Mouse (Mus musculus): Measurements from ENCODE around the gene Wdfy2. TPM values are rescaled to one million over a fixed set of nuclear protein-coding genes. Genes with fewer than 3 reads are reported as not detected.

Gene Wdfy2
- total and polyA plus RNA-seq, 3 experiments, result 2.7 to 4.1 TPM; not detected in 1

DNA sequence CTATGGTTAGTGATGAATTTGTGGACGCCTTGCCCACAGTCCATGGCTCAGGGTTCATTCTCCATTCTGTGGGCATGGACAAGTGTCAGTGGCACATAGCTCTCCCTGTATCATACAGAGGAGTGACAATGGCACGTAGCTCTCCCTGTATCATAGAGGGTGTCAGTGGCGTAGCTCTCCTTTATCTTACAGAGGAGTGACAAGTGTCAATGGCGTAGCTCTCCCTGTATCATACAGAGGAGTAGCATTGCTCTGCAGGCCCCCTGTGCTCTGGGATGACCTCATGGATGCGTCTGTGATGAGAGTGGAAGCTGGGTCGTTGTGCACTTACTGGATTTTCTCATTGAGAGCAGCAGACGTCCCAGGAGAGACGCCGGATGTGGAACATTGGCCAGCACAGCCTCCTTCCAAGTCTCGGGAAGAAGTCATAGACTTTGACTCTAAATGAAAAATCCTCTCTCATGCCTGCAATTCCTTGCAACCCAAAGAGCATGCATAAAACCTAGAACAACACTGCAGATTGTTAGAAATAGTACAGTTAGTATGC, 79.1 kb downstream of the Wdfy2 start:
- H3K4me1 ChIP-seq (ENCODE audit: control insufficient read depth in 1 of 2, insufficient read depth in 2 of 2, low read length in 2 of 2), result peaks cover 3 to 7% of the 10 kb centered on the region in 2 experiments; a peak in 1 of 4 replicates
- no peaks in the 10 kb centered on the region for H3K27me3 ChIP-seq (ENCODE audit: control insufficient read depth in 1 of 2, insufficient read depth in 2 of 2, low read length in 2 of 2)
- no peaks in the 10 kb centered on the region for H3K79me2 ChIP-seq (ENCODE audit: control insufficient read depth, insufficient read depth, low read length, poor library complexity)
- no peaks in the 10 kb centered on the region for H3K36me3 ChIP-seq (ENCODE audit: control insufficient read depth in 1 of 2, insufficient read depth in 2 of 2, low read length in 2 of 2)
- H3K4me3 ChIP-seq (ENCODE audit: control insufficient read depth in 1 of 2, insufficient read depth in 1 of 2, low read depth in 2 of 2, low read length in 2 of 2), result no peak overlapping the region
- H3K9me3 ChIP-seq (replicated peaks; ENCODE audit: insufficient read depth, low read length), result no peaks in the 10 kb centered on the region
- no peak overlapping the region for H3K9ac ChIP-seq (ENCODE audit: control insufficient read depth, low read depth, low read length, poor library complexity, severe bottlenecking)
- no peak for TF ChIP-seq MAX (IDR thresholded peaks at IDR 0.05; ENCODE audit: low read length)
- no peak for TF ChIP-seq HCFC1 (IDR thresholded peaks at IDR 0.05; ENCODE audit: low read depth, low read length)
- TF ChIP-seq RAD21 (IDR thresholded peaks at IDR 0.05; ENCODE audit: low read depth, low read length), result no peak
- no peak for TF ChIP-seq MYC (IDR thresholded peaks at IDR 0.05; ENCODE audit: low read depth, low read length)
- no peak for TF ChIP-seq TBP (IDR thresholded peaks at IDR 0.05; ENCODE audit: low read depth, low read length)
- TF ChIP-seq MXI1 (IDR thresholded peaks at IDR 0.05; ENCODE audit: low read depth, low read length), result no peak
- no peak for TF ChIP-seq POLR2AphosphoS2 (IDR thresholded peaks at IDR 0.05; ENCODE audit: low read length)
- no peak for TF ChIP-seq CTCF (IDR thresholded peaks at IDR 0.05 in 2 of 3, conservative IDR thresholded peaks at IDR 0.05 in 1 of 3; ENCODE audit: control insufficient read depth in 1 of 3, insufficient read depth in 1 of 3, low read depth in 2 of 3, low read length in 3 of 3, poor library complexity in 1 of 3, severe bottlenecking in 1 of 3)
- TF ChIP-seq SMC3 (IDR thresholded peaks at IDR 0.05; ENCODE audit: low read depth, low read length), result no peak
- no peak for TF ChIP-seq SIN3A (IDR thresholded peaks at IDR 0.05; ENCODE audit: low read length)
- TF ChIP-seq CHD1 (IDR thresholded peaks at IDR 0.05; ENCODE audit: low read depth, low read length), result no peak
- no peak overlapping the region for H3K27ac ChIP-seq (ENCODE audit: control insufficient read depth, low read depth, low read length)
- no peak for DNase-seq (ENCODE audit: low read depth, low spot score)

DNA sequence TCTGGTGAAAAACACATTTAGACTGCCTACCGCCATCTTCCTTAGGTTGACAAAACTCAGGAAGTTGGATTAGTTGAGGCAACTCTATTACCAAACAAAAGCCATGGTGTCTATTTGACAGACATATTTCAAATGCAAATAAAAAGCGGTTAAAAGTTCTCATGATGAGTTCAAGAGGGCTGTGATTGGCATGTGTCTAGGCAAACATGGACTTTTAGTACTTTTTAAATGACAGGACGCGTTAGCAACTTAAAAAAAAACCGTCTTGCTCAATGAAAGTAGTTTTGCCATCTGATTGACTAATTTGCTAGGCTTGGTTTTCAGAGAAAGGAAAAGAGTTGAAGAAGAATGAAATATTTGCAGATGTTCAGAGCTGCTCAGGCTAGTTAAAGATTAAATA, 83.9 kb downstream of the Wdfy2 start:
- no peaks in the 10 kb centered on the region for H3K79me2 ChIP-seq (ENCODE audit: control insufficient read depth, insufficient read depth, low read length, poor library complexity)
- H3K9ac ChIP-seq (ENCODE audit: control insufficient read depth, low read depth, low read length, poor library complexity, severe bottlenecking), result no peak overlapping the region
- H3K27ac ChIP-seq (ENCODE audit: control insufficient read depth, low read depth, low read length), result no peak overlapping the region
- no peak overlapping the region for H3K4me3 ChIP-seq (ENCODE audit: control insufficient read depth in 1 of 2, insufficient read depth in 1 of 2, low read depth in 2 of 2, low read length in 2 of 2)
- H3K36me3 ChIP-seq (ENCODE audit: control insufficient read depth in 1 of 2, insufficient read depth in 2 of 2, low read length in 2 of 2), result no peaks in the 10 kb centered on the region
- no peaks in the 10 kb centered on the region for H3K27me3 ChIP-seq (ENCODE audit: control insufficient read depth in 1 of 2, insufficient read depth in 2 of 2, low read length in 2 of 2)
- H3K4me1 ChIP-seq (ENCODE audit: control insufficient read depth in 1 of 2, insufficient read depth in 2 of 2, low read length in 2 of 2), result peaks cover 3 to 7% of the 10 kb centered on the region in 2 experiments; a peak in 1 of 4 replicates
- DNase-seq (ENCODE audit: low read depth, low spot score), result no peak
- TF ChIP-seq POLR2A (IDR thresholded peaks at IDR 0.05; ENCODE audit: control insufficient read depth in 1 of 2, insufficient read depth in 1 of 2, low read depth in 1 of 2, low read length in 2 of 2, poor library complexity in 1 of 2) (no peak), KAT2A (conservative IDR thresholded peaks at IDR 0.05; ENCODE audit: low read depth, low read length) (no peak), TCF12 (IDR thresholded peaks at IDR 0.05; ENCODE audit: low read depth, low read length) (no peak), CTCF (IDR thresholded peaks at IDR 0.05 in 2 of 3, conservative IDR thresholded peaks at IDR 0.05 in 1 of 3; ENCODE audit: control insufficient read depth in 1 of 3, insufficient read depth in 1 of 3, low read depth in 2 of 3, low read length in 3 of 3, poor library complexity in 1 of 3, severe bottlenecking in 1 of 3) (no peak), TAL1 (IDR thresholded peaks at IDR 0.05; ENCODE audit: low read length) (no peak), MAZ (IDR thresholded peaks at IDR 0.05; ENCODE audit: low read depth, low read length) (no peak), GABPA (IDR thresholded peaks at IDR 0.05; ENCODE audit: low read depth, low read length) (no peak), MAX (IDR thresholded peaks at IDR 0.05; ENCODE audit: low read length) (no peak), UBTF (IDR thresholded peaks at IDR 0.05; ENCODE audit: borderline replicate concordance, insufficient read depth, low read depth, low read length) (no peak), SMC3 (IDR thresholded peaks at IDR 0.05; ENCODE audit: low read depth, low read length) (no peak), SIN3A (IDR thresholded peaks at IDR 0.05; ENCODE audit: low read length) (no peak), ETS1 (IDR thresholded peaks at IDR 0.05; ENCODE audit: low read depth, low read length) (no peak), NELFE (IDR thresholded peaks at IDR 0.05; ENCODE audit: low read depth, low read length) (no peak), ZKSCAN1 (IDR thresholded peaks at IDR 0.05; ENCODE audit: low read depth, low read length) (no peak), NRF1 (IDR thresholded peaks at IDR 0.05; ENCODE audit: insufficient read depth, low read depth, low read length, poor library complexity, severe bottlenecking) (no peak)
- H3K9me3 ChIP-seq (replicated peaks; ENCODE audit: insufficient read depth, low read length), result no peaks in the 10 kb centered on the region

Data from MEL (cell line).